Comparison of ENCODE assay signal across 15 mouse cellular contexts in genomic region chr8:85570466-85570865, GRCm38 (mm10).
"Had no signal": no experiment of that assay in that cellular context is flagged by ENCODE, and none has a peak within 500 bp of the region (broad histone marks: within the 10 kb centered on the region; RNA-seq: fewer than 3 reads in every experiment).

No protein-coding gene starts in this region.

- H3K27me3 ChIP-seq: kidney, embryonic 15.5 days; limb, embryonic 15.5 days; liver, embryonic 12.5 days; lung, embryonic 15.5 days; midbrain, embryonic 15.5 days; neural tube, embryonic 13.5 days had no signal

- H3K9ac ChIP-seq: kidney, embryonic 15.5 days; limb, embryonic 15.5 days; liver, embryonic 12.5 days; lung, embryonic 15.5 days; midbrain, embryonic 15.5 days; neural tube, embryonic 13.5 days had no signal

- H3K4me1 ChIP-seq: kidney, embryonic 15.5 days; limb, embryonic 15.5 days; lung, embryonic 15.5 days; midbrain, embryonic 10.5 days; midbrain, embryonic 15.5 days; neural tube, embryonic 13.5 days had no signal

- H3K4me2 ChIP-seq: kidney, embryonic 15.5 days; limb, embryonic 15.5 days; liver, embryonic 12.5 days; lung, embryonic 15.5 days; midbrain, embryonic 15.5 days; neural tube, embryonic 13.5 days had no signal

- H3K4me3 ChIP-seq: kidney, embryonic 15.5 days; limb, embryonic 15.5 days; liver, embryonic 12.5 days; lung, embryonic 15.5 days; midbrain, embryonic 10.5 days; midbrain, embryonic 15.5 days; neural tube, embryonic 13.5 days had no signal

- H3K9me3 ChIP-seq: kidney, embryonic 15.5 days; limb, embryonic 15.5 days; liver, embryonic 12.5 days; lung, embryonic 15.5 days; midbrain, embryonic 10.5 days; midbrain, embryonic 15.5 days; neural tube, embryonic 13.5 days had no signal

- ATAC-seq: intestine, embryonic 16.5 days; liver, embryonic 12.5 days; midbrain, embryonic 15.5 days had no signal

- H3K27ac ChIP-seq: kidney, embryonic 15.5 days; limb, embryonic 15.5 days; liver, embryonic 12.5 days; lung, embryonic 15.5 days; midbrain, embryonic 10.5 days; midbrain, embryonic 15.5 days; neural tube, embryonic 13.5 days had no signal

- DNase-seq: kidney, adult 2 months; kidney, postnatal 14 days; lung, postnatal 14 days; right cerebral cortex, adult 18-20 months; right cerebral cortex, postnatal 25 days; thymus, adult 2 months; thymus, postnatal 25 days had no signal

- H3K36me3 ChIP-seq: kidney, embryonic 15.5 days; limb, embryonic 15.5 days; liver, embryonic 12.5 days; lung, embryonic 15.5 days; midbrain, embryonic 10.5 days; midbrain, embryonic 15.5 days; neural tube, embryonic 13.5 days had no signal
